Mouse (Mus musculus) heart, adult 2 months (tissue): ENCODE results near the gene Tax1bp1.

Experiments used
- CTCF ChIP-seq: fragments of 200-600 bp; IDR thresholded peaks from 2 replicates; pipeline ENCODE4 v1.8.1; 2022; ENCODE audit warnings: antibody characterized with exemption, mild to moderate bottlenecking, moderate library complexity
- EP300 ChIP-seq: fragments of 200-500 bp; IDR thresholded peaks from 2 replicates; pipeline ENCODE4 v1.6.1; 2011; ENCODE audit warnings: low read depth, low read length, control low read depth; ENCODE audit not compliant: insufficient read depth
- POLR2A ChIP-seq: fragments of 200-500 bp; IDR thresholded peaks from 2 replicates; pipeline ENCODE4 v1.6.1; 2011; ENCODE audit warnings: mild to moderate bottlenecking, low read depth, low read length, control low read depth; ENCODE audit not compliant: insufficient read depth

- no peak for TF ChIP-seq POLR2A
- TF ChIP-seq CTCF: no peak
- no peak for TF ChIP-seq EP300
Observed at GRCm38 (mm10) chr6:52790781-52791180, 77.3 kb downstream of the Tax1bp1 start.
